Mouse (Mus musculus): ENCODE data around the gene Ttc21b. TPM values are rescaled to one million over a fixed set of nuclear protein-coding genes. Genes with fewer than 3 reads are reported as not detected.

Ttc21b gene
- 15.2 and 15.9 TPM in 2 replicates for polyA plus RNA-seq (2015; fragmentation: Nextera tagmentation; extraction: Ambion mirVana)

GRCm38 (mm10) chr2:66256220-66257131 lies at the start of gene Ttc21b:
Gene Ttc21b (minus strand): TSS chr2:66256617.
- Histone ChIP-seq H3K9me3 (ENCODE audit: low read length) (no peaks in the 10 kb centered on the region), H3K36me3 (ENCODE audit: insufficient read depth, low read length) (peaks cover 6% of the 10 kb centered on the region; the same call in 1 of the 2 replicates), H3K4me3 (ENCODE audit: low read length) (peak within 1 kb of the TSS; percentile 90), H3K4me2 (replicated peaks; ENCODE audit: low read depth, low read length) (peak within 1 kb of the TSS; percentile 61), H3K4me1 (ENCODE audit: insufficient read depth, low read length) (peaks cover 16% of the 10 kb centered on the region), H3K27me3 (ENCODE audit: insufficient read depth, low read length) (no peaks in the 10 kb centered on the region), H3K9ac (replicated peaks; ENCODE audit: low read length) (peak within 1 kb of the TSS; percentile 83), H3K27ac (ENCODE audit: low read length) (peak within 1 kb of the TSS; percentile 84)
- ATAC-seq (ENCODE audit: low FRiP score, low TSS enrichment) = peak; percentile 100
- WGBS = under 1% methylated on average over 56 of the region's 56 CpGs

GRCm38 (mm10) chr2:66272551-66272950 lies 16.1 kb upstream of the Ttc21b start:
- Histone ChIP-seq H3K9me3 (ENCODE audit: low read length) (no peaks in the 10 kb centered on the region), H3K9ac (replicated peaks; ENCODE audit: low read length) (no peak overlapping the region), H3K4me2 (replicated peaks; ENCODE audit: low read depth, low read length) (no peak overlapping the region), H3K36me3 (ENCODE audit: insufficient read depth, low read length) (no peaks in the 10 kb centered on the region), H3K27me3 (ENCODE audit: insufficient read depth, low read length) (no peaks in the 10 kb centered on the region), H3K4me3 (ENCODE audit: low read length) (no peak overlapping the region), H3K27ac (ENCODE audit: low read length) (no peak overlapping the region), H3K4me1 (ENCODE audit: insufficient read depth, low read length) (no peaks in the 10 kb centered on the region)
- 35% methylated on average over 3 of the region's 3 CpGs for WGBS
- no peak for ATAC-seq (ENCODE audit: low FRiP score, low TSS enrichment)

GRCm38 (mm10) chr2:66244013-66244412 lies 12.4 kb downstream of the Ttc21b start:
- no peaks in the 10 kb centered on the region for H3K4me1 ChIP-seq (ENCODE audit: insufficient read depth, low read length)
- no peak overlapping the region for H3K9ac ChIP-seq (replicated peaks; ENCODE audit: low read length)
- H3K27ac ChIP-seq (ENCODE audit: low read length) = no peak overlapping the region
- H3K4me2 ChIP-seq (replicated peaks; ENCODE audit: low read depth, low read length) = no peak overlapping the region
- ATAC-seq (ENCODE audit: low FRiP score, low TSS enrichment) = no peak
- peaks cover 18% of the 10 kb centered on the region for H3K36me3 ChIP-seq (ENCODE audit: insufficient read depth, low read length)
- no peaks in the 10 kb centered on the region for H3K9me3 ChIP-seq (ENCODE audit: low read length)
- H3K27me3 ChIP-seq (ENCODE audit: insufficient read depth, low read length) = no peaks in the 10 kb centered on the region
- 83% methylated on average over 1 of the region's 1 CpGs for WGBS
- H3K4me3 ChIP-seq (ENCODE audit: low read length) = no peak overlapping the region

GRCm38 (mm10) chr2:66240334-66240733 lies 16.1 kb downstream of the Ttc21b start:
- Histone ChIP-seq H3K4me1 (ENCODE audit: insufficient read depth, low read length) (no peaks in the 10 kb centered on the region), H3K9me3 (ENCODE audit: low read length) (no peaks in the 10 kb centered on the region), H3K27me3 (ENCODE audit: insufficient read depth, low read length) (no peaks in the 10 kb centered on the region), H3K4me2 (replicated peaks; ENCODE audit: low read depth, low read length) (no peak overlapping the region), H3K27ac (ENCODE audit: low read length) (no peak overlapping the region), H3K4me3 (ENCODE audit: low read length) (no peak overlapping the region), H3K9ac (replicated peaks; ENCODE audit: low read length) (no peak overlapping the region), H3K36me3 (ENCODE audit: insufficient read depth, low read length) (peaks cover 21% of the 10 kb centered on the region)
- no peak for ATAC-seq (ENCODE audit: low FRiP score, low TSS enrichment)
- 93% methylated on average over 1 of the region's 1 CpGs for WGBS

GRCm38 (mm10) chr2:66238886-66239285 lies 17.5 kb downstream of the Ttc21b start:
- ATAC-seq (ENCODE audit: low FRiP score, low TSS enrichment) = no peak
- Histone ChIP-seq H3K4me3 (ENCODE audit: low read length) (no peak overlapping the region), H3K27ac (ENCODE audit: low read length) (no peak overlapping the region), H3K27me3 (ENCODE audit: insufficient read depth, low read length) (no peaks in the 10 kb centered on the region), H3K9ac (replicated peaks; ENCODE audit: low read length) (no peak overlapping the region), H3K36me3 (ENCODE audit: insufficient read depth, low read length) (peaks cover 21% of the 10 kb centered on the region), H3K4me2 (replicated peaks; ENCODE audit: low read depth, low read length) (no peak overlapping the region), H3K9me3 (ENCODE audit: low read length) (no peaks in the 10 kb centered on the region), H3K4me1 (ENCODE audit: insufficient read depth, low read length) (no peaks in the 10 kb centered on the region)
- WGBS = 93% methylated on average over 5 of the region's 5 CpGs

GRCm38 (mm10) chr2:66220954-66221353 lies 35.5 kb downstream of the Ttc21b start:
- Histone ChIP-seq H3K4me2 (replicated peaks; ENCODE audit: low read depth, low read length) (no peak overlapping the region), H3K9me3 (ENCODE audit: low read length) (no peaks in the 10 kb centered on the region), H3K27ac (ENCODE audit: low read length) (no peak overlapping the region), H3K27me3 (ENCODE audit: insufficient read depth, low read length) (no peaks in the 10 kb centered on the region), H3K36me3 (ENCODE audit: insufficient read depth, low read length) (peaks cover 24% of the 10 kb centered on the region; the same call in 1 of the 2 replicates), H3K4me3 (ENCODE audit: low read length) (no peak overlapping the region), H3K9ac (replicated peaks; ENCODE audit: low read length) (no peak overlapping the region), H3K4me1 (ENCODE audit: insufficient read depth, low read length) (no peaks in the 10 kb centered on the region)
- WGBS = 64% methylated on average over 7 of the region's 7 CpGs
- no peak for ATAC-seq (ENCODE audit: low FRiP score, low TSS enrichment)

GRCm38 (mm10) chr2:66209875-66210274 lies 46.5 kb downstream of the Ttc21b start:
- no peak for ATAC-seq (ENCODE audit: low FRiP score, low TSS enrichment)
- no peak overlapping the region for H3K4me2 ChIP-seq (replicated peaks; ENCODE audit: low read depth, low read length)
- 89% methylated on average over 10 of the region's 10 CpGs for WGBS
- no peak overlapping the region for H3K27ac ChIP-seq (ENCODE audit: low read length)
- no peaks in the 10 kb centered on the region for H3K4me1 ChIP-seq (ENCODE audit: insufficient read depth, low read length)
- no peaks in the 10 kb centered on the region for H3K9me3 ChIP-seq (ENCODE audit: low read length)
- H3K4me3 ChIP-seq (ENCODE audit: low read length) = no peak overlapping the region
- H3K27me3 ChIP-seq (ENCODE audit: insufficient read depth, low read length) = no peaks in the 10 kb centered on the region
- peaks cover 30% of the 10 kb centered on the region for H3K36me3 ChIP-seq (ENCODE audit: insufficient read depth, low read length)
- H3K9ac ChIP-seq (replicated peaks; ENCODE audit: low read length) = no peak overlapping the region

GRCm38 (mm10) chr2:66209353-66209752 lies 47.1 kb downstream of the Ttc21b start:
- no peak overlapping the region for H3K4me2 ChIP-seq (replicated peaks; ENCODE audit: low read depth, low read length)
- no peak for ATAC-seq (ENCODE audit: low FRiP score, low TSS enrichment)
- H3K4me1 ChIP-seq (ENCODE audit: insufficient read depth, low read length) = no peaks in the 10 kb centered on the region
- no peaks in the 10 kb centered on the region for H3K27me3 ChIP-seq (ENCODE audit: insufficient read depth, low read length)
- no peaks in the 10 kb centered on the region for H3K9me3 ChIP-seq (ENCODE audit: low read length)
- no peak overlapping the region for H3K27ac ChIP-seq (ENCODE audit: low read length)
- H3K9ac ChIP-seq (replicated peaks; ENCODE audit: low read length) = no peak overlapping the region
- H3K36me3 ChIP-seq (ENCODE audit: insufficient read depth, low read length) = peaks cover 30% of the 10 kb centered on the region
- H3K4me3 ChIP-seq (ENCODE audit: low read length) = no peak overlapping the region
- WGBS = 96% methylated on average over 13 of the region's 13 CpGs

- no peak overlapping the region for H3K27ac ChIP-seq (ENCODE audit: low read length)
- no peaks in the 10 kb centered on the region for H3K9me3 ChIP-seq (ENCODE audit: low read length)
- H3K4me1 ChIP-seq (ENCODE audit: insufficient read depth, low read length) = no peaks in the 10 kb centered on the region
- 93% methylated on average over 2 of the region's 2 CpGs for WGBS
- no peak overlapping the region for H3K4me3 ChIP-seq (ENCODE audit: low read length)
- no peak for ATAC-seq (ENCODE audit: low FRiP score, low TSS enrichment)
- no peak overlapping the region for H3K9ac ChIP-seq (replicated peaks; ENCODE audit: low read length)
- H3K27me3 ChIP-seq (ENCODE audit: insufficient read depth, low read length) = no peaks in the 10 kb centered on the region
- peaks cover 31% of the 10 kb centered on the region for H3K36me3 ChIP-seq (ENCODE audit: insufficient read depth, low read length)
- H3K4me2 ChIP-seq (replicated peaks; ENCODE audit: low read depth, low read length) = no peak overlapping the region
Measured at GRCm38 (mm10) chr2:66206796-66207195, 49.6 kb downstream of the Ttc21b start.

GRCm38 (mm10) chr2:66204218-66204617 lies 52.2 kb downstream of the Ttc21b start:
- WGBS = 93% methylated on average over 2 of the region's 2 CpGs
- Histone ChIP-seq H3K36me3 (ENCODE audit: insufficient read depth, low read length) (peaks cover 27% of the 10 kb centered on the region), H3K4me2 (replicated peaks; ENCODE audit: low read depth, low read length) (no peak overlapping the region), H3K9ac (replicated peaks; ENCODE audit: low read length) (no peak overlapping the region), H3K4me1 (ENCODE audit: insufficient read depth, low read length) (no peaks in the 10 kb centered on the region), H3K27me3 (ENCODE audit: insufficient read depth, low read length) (no peaks in the 10 kb centered on the region), H3K4me3 (ENCODE audit: low read length) (no peak overlapping the region), H3K9me3 (ENCODE audit: low read length) (no peaks in the 10 kb centered on the region), H3K27ac (ENCODE audit: low read length) (no peak overlapping the region)
- peak; percentile 61; the same call in 1 of the 2 replicates for ATAC-seq (ENCODE audit: low FRiP score, low TSS enrichment)

Measured in kidney, embryonic 16.5 days (tissue).